Mouse (Mus musculus) thymus, adult 2 months (tissue): Measurements from ENCODE around the gene Zfp277.
A peak's percentile ranks its signal among the peaks of the same experiment; 100 is the strongest.

Experiments used
- CTCF ChIP-seq: fragments of 200-500 bp; IDR thresholded peaks from 2 replicates; pipeline ENCODE4 v1.5.1; 2012; ENCODE audit warnings: mild to moderate bottlenecking, control low read depth, low read length, moderate library complexity, borderline replicate concordance; ENCODE audit not compliant: control insufficient read depth, poor library complexity, insufficient read depth; ENCODE audit errors: extremely low read depth
- POLR2A ChIP-seq: fragments of 200-500 bp; IDR thresholded peaks from 2 replicates; pipeline ENCODE4 v1.6.1; 2012; ENCODE audit warnings: mild to moderate bottlenecking, low read length, control low read depth, moderate library complexity; ENCODE audit not compliant: control insufficient read depth, poor library complexity, insufficient read depth; ENCODE audit errors: extremely low read depth

DNA sequence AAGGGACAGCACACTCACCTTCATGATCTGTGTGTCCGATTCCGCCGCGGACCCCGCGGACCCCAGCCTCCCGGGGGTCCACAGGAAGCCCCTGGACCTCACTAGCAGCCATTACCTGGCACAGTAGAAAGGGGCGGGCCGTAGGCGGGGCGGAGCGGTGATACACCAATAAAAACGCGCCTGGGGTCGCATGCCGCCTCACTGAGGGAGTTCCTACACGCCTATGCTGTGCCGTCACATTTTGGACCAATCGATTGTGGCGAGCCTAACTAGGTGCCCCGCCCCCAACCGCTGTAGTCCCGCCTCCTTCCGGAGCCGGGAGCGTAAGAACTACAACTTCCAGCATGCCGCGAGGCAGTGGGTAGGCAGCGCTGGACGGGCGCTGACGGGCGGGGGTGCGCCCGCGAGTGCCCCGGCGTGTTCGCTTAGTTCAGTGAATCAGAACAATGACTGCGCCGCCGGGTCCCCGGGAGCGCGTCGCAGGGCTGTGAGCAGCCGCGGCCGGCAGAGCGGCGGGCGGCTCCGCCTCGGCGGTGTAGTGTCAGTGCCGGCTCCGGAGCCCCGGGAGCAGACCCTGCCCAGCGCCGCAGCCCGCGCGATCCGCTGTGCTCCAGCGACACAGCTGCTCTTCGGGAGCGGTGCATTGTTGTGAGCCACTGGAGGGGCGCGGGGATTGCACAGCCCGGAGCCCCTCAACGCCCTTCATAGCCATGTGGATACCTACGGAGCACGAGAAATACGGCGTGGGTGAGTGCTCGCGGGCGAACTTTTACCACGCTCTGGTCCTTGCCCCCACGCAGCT, at the start of gene Zfp277, which contains the start of gene Dock4:
- TF ChIP-seq POLR2A: peak; percentile 76
- peak; percentile 55; the same call in 1 of the 2 replicates for TF ChIP-seq CTCF
